Mouse (Mus musculus) monocyte, adult 2 months (primary cell): ENCODE data around the gene Fcer2a.

ENCODE experiments used
- DNase-seq, 2 experiments: peaks; one replicate each; pipeline ENCODE4 v3.0.0; 2022; ENCODE audit warnings: low spot score in 2 of 2, low read depth in 1 of 2

Gene Fcer2a

DNA sequence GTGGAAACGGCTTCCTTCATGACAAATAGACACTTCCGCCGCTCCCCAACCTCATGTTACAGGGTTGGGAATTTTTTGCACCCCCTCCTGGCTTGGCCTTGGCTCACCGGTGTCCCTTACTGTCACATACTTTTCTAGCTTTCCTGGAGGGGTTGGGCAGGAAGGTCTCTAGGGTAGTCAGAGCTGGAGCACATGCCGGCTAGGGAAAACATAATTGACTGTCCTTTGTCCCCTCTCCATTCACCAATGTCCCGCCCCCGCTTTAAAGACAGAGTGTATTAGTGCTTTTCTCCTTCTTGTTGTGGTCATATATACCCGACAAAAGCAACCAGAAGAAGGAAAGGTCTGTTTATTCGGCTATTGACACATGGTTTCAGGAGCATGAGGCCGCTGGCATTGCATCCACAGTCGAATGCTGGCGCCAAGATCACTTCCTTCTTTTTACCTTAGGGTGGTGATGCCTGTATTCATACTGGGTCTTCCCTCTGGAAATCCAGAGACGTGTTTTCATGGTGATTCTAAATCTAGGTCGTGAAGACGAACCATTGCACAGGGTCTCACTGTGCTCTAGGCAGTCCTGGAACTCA is 16.9 kb downstream of the Fcer2a start:
- DNase-seq, result no peak

DNA sequence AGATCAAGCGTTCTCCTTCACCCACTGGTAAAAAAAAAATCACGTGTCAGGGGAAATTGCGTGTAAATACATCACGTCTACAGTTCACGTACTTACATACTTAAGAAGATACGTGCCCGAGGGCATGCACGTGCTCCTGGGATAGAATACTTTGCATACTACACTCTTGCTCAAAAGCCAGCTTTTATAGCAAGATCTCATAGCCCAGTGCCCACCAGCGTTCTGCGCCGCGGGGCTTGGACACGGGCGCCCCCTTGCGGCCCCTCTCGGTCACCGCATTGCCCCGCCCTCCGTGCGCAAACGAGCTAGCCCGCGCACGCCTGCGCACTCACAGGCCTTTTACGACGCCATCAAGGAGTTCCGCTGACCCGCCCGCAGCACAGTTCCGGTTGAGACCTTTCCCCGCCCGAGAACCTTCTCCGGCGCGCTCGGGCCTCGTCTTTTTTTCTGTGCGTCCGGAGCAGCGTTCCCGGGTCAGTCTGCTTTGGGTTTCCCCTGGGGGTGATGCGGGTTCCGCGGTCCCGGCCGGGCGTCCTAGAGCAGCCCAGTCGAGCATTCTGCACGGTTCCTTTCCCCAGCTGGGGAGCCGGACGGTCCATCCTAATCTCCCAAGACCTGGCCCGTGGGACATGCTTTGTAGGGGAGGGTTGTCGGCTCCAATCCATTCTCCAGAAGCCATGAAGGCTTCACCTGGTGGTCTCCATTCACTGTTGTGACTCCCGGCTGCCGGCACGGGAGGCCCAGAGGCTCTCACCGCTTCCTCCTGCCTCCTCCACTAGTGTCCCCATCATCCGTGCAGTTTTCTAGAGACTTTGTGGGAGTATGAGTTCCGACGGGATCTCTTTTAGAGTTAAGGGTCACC is 17.6 kb downstream of the Fcer2a start, which contains the start of gene Trappc5:
Gene Trappc5 (plus strand): TSS at position 169 of the 862 bp plus-strand sequence.
- DNase-seq, result peak; percentile 77 to 91

DNA sequence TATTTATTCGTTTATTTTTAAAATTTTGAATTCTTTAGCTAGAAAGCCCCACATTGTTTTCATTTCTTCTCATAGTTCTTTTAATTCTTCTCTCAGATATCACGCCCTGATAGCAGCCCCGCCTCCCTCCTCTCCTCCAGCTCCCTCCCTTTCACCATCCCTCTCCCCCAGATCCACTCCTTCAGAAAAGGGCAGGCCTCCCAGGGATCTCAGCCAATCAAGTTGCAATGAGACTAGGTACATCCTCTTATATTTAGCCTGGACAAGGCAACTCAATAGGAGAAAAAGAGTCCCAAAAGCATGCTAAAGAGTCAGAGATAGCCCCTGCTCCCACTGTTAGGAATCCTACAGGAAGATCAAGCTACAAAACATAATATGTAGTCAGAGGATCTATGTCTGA is 19.3 kb downstream of the Fcer2a start:
- DNase-seq, result no peak

- DNase-seq, result peak in 1 of 2 experiments; percentile 72
Measured at GRCm38 (mm10) chr8:3671980-3672491, 21.9 kb downstream of the Fcer2a start, which contains the start of gene Fcor. TSS of gene Fcor (minus strand) at chr8:3672362.

- peak; percentile 60 to 71 for DNase-seq
Measured at GRCm38 (mm10) chr8:3670388-3670787, 23.6 kb downstream of the Fcer2a start.

GRCm38 (mm10) chr8:3665507-3665906 is 28.5 kb downstream of the Fcer2a start, which contains the start of gene Mcemp1:
TSS of gene Mcemp1 (plus strand) at chr8:3665754.
- peak in 1 of 2 experiments; percentile 34 for DNase-seq

DNA sequence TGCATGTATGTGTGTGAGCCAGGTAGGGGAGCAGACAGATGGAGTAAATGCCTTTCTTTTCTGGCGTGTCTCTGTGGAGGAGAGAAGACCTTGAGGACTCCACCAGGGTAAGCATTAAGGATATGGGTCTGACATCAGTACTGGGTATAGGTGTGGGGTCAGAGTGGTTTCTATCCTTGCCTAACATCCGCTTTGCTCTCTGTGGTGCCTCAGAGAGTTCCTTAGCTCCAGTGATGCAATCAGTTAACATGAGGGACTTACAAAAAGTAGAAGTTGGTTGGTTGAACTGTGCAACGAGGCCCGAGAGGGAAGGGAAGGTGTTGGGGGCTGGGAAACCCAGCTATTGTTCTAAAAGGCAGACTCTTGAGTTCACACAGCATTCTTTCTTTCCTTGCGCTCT is 29.6 kb downstream of the Fcer2a start:
- peak; percentile 27 to 57 for DNase-seq

DNA sequence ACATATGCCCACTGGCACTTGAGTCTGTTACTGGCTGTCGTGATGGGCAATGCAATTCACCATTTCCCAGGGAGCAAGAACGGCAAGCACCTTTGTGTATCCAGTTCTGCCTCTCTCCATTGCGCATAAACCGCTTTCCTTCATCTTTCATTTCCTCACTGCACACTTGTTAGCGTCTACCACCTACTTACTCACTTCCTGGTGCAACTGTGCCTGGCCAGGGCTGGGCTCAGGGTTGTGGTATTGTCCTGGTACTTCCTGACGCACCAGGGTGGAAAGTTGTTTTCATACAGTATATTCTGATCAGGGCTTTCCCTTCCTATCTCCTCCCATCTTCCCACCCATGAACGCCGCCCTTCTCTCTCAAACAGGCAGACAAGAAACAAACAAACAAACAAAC is 33.1 kb downstream of the Fcer2a start:
- DNase-seq, result no peak

DNA sequence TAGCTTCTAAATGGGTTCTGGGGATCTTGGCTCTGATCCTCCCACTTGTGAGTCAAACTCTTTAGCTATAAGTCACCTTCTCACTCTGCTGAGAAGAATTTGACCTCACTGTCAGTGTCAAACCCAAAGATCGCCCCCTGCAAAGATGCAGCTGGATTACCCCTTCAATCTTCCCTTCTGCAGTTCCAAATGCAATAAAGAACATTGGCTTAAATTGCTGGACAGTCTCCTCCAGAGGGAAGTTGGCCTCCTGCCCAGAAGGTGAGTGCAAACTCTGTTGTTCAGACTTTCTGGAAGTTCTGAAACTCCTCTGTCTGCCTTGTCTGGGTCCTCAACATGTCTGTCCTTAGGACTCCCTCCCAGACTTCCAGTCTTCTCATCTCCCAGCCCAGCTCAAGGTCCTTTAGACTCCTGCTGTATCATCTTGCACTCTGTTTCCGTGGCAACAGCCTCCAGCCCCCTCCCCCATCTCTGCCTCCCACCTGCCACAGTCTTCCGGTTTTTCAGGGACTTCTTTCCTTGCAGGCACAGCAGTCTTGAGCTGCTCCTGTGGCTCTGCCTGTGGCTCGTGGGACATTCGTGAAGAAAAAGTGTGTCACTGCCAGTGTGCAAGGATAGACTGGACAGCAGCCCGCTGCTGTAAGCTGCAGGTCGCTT is 37.1 kb downstream of the Fcer2a start:
- no peak for DNase-seq

DNA sequence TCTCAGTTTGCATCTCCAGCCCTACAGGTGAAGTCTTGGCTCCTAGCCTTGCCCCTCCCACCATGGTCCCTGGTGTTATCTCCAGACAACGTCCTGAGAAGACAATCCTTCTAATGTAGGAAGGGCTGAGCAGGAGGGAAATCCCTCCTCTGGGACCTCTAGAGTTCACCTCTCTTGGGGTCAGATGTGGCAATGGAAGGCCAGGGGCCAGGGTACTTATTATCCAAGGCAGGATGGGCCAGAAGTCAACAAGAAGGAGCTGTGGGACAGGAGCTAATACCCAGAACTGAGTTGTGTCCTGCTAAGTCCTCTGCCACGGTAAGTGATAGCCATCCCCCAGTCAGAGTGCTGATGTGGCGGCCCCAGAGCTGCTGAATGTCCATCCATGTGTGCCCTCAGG is 38.4 kb downstream of the Fcer2a start, which contains the start of gene Retn:
Gene Retn (plus strand): TSS at position 245 of the 400 bp plus-strand sequence.
- DNase-seq, result no peak

DNA sequence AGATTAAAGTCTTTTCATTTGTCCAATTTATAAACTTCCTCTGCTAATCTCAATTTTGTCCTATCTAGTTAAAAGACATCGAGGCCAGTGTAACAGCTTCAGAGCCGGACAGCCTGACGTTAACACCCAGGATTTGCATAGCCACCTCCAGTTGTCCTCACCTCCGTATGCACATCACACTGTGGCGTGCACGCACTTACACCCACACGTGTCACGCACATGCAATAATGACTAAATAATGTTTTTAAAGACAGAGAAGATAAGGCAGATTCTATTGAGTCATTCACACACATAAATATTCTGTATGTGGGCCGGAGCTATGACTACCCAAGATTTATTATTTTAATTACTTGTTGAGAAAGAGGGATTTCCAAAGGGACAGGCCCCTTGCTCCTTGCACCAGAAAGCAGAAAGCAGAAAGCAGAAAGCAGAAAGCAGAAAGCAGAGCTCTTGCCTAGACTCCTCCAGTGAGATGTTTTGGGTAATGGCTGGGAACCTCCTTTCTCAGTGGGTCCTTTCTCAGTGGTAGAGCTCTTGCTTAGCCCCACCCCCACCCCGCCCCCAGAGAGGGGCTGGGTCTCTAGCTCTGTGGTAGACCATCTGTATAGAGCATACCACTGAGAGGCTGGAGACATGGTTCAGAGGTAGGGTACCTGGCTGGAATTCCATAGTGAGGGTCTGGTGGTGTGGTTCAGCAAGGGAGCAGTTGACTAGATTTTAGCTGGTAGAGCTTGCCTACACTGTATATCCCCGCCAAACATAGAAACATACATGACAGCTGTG is 39.1 kb downstream of the Fcer2a start:
- no peak for DNase-seq

GRCm38 (mm10) chr8:3652845-3653244 is 41.1 kb downstream of the Fcer2a start:
- no peak for DNase-seq

GRCm38 (mm10) chr8:3648990-3649389 is 45.0 kb downstream of the Fcer2a start:
- no peak for DNase-seq

GRCm38 (mm10) chr8:3648268-3648667 is 45.7 kb downstream of the Fcer2a start:
- DNase-seq, result peak in 1 of 2 experiments; percentile 9

- no peak for DNase-seq
Measured at GRCm38 (mm10) chr8:3647561-3647960, 46.4 kb downstream of the Fcer2a start.

- DNase-seq, result no peak
Measured at GRCm38 (mm10) chr8:3646824-3647531, 47.0 kb downstream of the Fcer2a start.

DNA sequence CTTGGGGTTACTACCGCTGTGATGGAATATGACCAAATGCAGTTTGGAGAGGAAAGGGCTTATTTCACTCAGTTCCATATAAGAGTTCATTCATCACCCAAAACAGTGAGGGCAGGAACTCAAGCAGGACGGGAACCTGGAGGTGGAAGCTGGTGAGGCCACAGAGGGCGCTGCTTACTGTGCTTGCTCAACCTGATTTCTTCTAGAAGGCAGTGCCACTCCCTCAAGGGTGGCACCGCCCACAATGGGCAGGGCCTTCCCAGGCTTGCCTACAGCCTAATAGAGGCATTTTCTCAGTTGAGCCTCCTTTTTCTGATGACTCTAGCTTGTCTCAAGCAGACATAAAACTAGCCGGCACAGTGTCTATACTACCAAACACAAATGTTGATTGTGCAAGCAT is 48.2 kb downstream of the Fcer2a start:
- peak; percentile 62 to 79 for DNase-seq
